8 mouse cellular contexts compared by ENCODE assay signal in the genomic region with DNA sequence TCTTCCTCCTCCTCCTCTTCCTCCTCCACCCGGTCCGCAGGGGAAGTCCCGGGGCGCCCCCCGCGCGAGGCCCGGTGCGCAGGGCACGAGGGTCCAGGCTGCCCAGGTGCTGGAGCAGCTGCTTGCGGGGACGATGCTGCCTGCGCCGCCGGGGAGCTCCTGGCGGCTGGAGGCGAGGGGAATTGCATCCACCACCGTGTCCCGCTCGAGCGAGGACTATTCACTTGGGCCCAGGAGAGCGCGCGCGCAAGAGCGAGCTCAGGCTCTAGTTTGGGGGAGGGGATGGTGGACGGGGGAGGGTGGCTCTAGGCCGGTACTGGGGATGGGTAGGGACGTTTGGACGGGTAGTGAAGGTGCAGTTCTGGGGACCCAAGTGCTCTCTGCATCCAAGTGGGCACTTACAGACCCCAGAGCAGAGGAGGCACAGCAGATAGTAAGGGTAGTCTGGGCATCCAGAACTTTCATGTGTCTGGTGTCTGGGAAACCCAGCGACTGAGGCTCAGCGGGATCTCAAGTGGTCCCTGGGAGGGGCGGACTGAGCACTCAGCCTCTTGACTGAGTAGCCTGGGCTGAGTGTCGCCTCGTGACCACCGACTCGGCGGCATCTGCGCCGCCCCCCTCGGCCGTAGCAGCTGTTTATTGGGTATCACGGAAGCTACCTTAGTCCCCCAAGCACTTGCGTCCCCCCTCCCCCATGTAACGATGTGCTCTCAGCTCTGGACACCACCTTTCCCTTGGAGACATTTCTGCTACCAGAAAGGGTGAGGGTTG. TPM values are rescaled to one million over a fixed set of nuclear protein-coding genes. Genes with fewer than 3 reads are reported as not detected.
DNase-seq lines count a peak whose midpoint lies in the region; ATAC-seq lines count a peak whose summit lies in the region.

A gene (minus strand): TSS at position 471 of the 771 bp plus-strand sequence.

- DNase-seq in gastrocnemius, postnatal 10 days: peak; percentile 4
- no peak for DNase-seq in gastrocnemius, postnatal 25 days
- peak; percentile 74 for DNase-seq in ZHBTc4 (ENCODE audit: low read depth, low spot score)
- peak; percentile 62 to 64 for DNase-seq in layer of hippocampus, postnatal 36 days
- DNase-seq in neural tube, embryonic 10.5 days (ENCODE audit: extremely low spot score, low spot score): peak; percentile 60
- DNase-seq in thymus, adult 18-20 months: no peak
- no peak for DNase-seq in urinary bladder, adult 18-20 months (ENCODE audit: low spot score in 2 of 2)

- WGBS in forebrain, embryonic 15.5 days: under 1% methylated on average over 45 of the region's 45 CpGs

- H3K27me3 ChIP-seq in forebrain, embryonic 15.5 days: peaks cover 6% of the 10 kb centered on the region; the same call in 1 of the 2 replicates

- 0 out of 2 replicates have a peak within 1 kb of the TSS, but pooled peaks have one; percentile 19 for H3K27ac ChIP-seq in forebrain, embryonic 15.5 days (replicated peaks)

- H3K4me3 ChIP-seq in forebrain, embryonic 15.5 days: peak within 1 kb of the TSS; percentile 60

- no peaks in the 10 kb centered on the region for H3K9me3 ChIP-seq in forebrain, embryonic 15.5 days

- peaks cover 21% of the 10 kb centered on the region for H3K4me1 ChIP-seq in forebrain, embryonic 15.5 days

- peak within 1 kb of the TSS; percentile 65 for H3K9ac ChIP-seq in forebrain, embryonic 15.5 days (replicated peaks)

- peak; percentile 79 for ATAC-seq in forebrain, embryonic 15.5 days (replicated peaks)

- peak within 1 kb of the TSS; percentile 99 for H3K4me2 ChIP-seq in forebrain, embryonic 15.5 days (replicated peaks)

- H3K36me3 ChIP-seq in forebrain, embryonic 15.5 days: no peaks in the 10 kb centered on the region

RNA-seq across cellular contexts. Expression of the gene that starts here (rescaled TPM):
- total RNA-seq in gastrocnemius, postnatal 10 days (2021): under 1 TPM; 0.23 to 0.40 TPM
- total RNA-seq in gastrocnemius, postnatal 25 days (2021): not detected
- polyA plus RNA-seq in forebrain, embryonic 15.5 days (2015; fragmentation: Nextera tagmentation; extraction: Ambion mirVana): 3.9 TPM in 2 replicates
- total RNA-seq in layer of hippocampus, postnatal 36 days (2021): 100 to 1,000 TPM; 209 to 210 TPM

Comparison
In these comparisons a context has a peak if more than half of its experiments do, and no peak if none do; other contexts are left out.
1. RNA of the gene that starts here (total RNA-seq): 209 to 210 TPM in layer of hippocampus, postnatal 36 days; 0.23 to 0.40 TPM in gastrocnemius, postnatal 10 days and not detected in gastrocnemius, postnatal 25 days; every median in the first group is over 100 times any median in the second.
2. Peak in DNase-seq in gastrocnemius, postnatal 10 days; RNA of the gene not detected or under 1 TPM.
3. DNase-seq: peak in ZHBTc4 (single experiment), layer of hippocampus, postnatal 36 days (2 of 2) and neural tube, embryonic 10.5 days (single experiment); none in gastrocnemius, postnatal 25 days (single experiment), thymus, adult 18-20 months (0 of 2) and urinary bladder, adult 18-20 months (0 of 2).